Mouse (Mus musculus): Measurements from ENCODE around the gene Zic1. TPM values are rescaled to one million over a fixed set of nuclear protein-coding genes. Genes with fewer than 3 reads are reported as not detected.

The Zic1 gene
- polyA plus RNA-seq, 1 experiment from 2014 or later: not detected

DNA sequence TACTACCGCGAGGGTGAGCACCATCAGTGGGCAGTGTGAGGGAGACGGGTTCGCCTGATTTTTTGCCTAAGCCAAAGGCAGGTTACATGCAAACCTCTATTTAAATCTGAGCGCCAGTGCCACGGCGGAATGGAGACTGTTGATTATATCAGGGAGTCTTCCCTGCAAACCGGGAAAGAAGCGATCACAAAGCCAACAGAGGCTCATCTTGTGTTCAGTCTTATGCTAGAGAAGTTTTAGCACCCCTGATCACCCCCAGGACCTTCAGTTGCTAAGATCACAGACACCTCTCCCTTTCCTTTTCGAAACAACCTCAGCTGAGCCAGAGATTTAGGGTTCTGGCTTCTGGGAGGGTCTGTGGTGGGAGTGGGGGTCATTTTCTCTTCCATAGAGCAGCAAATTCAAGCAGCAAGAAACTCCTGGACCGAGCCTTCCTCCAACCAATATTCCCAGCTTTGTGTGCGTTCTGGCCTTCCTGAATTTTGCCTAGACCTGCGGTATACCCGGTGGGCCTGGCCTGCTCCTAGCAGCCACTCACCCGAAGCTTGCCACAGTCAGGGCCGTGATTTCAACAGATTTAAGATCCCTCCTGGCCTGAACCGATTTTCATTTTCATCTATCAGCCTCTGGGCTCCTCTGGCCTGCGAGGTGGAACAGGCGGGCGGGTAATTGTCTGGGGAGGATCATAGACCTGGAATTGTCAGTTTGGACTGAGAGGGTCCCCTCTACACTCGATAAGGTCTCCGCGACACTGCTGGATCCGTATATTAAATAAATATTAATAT, 17.1 kb upstream of the Zic1 start:
- Histone ChIP-seq H3K9me3 (replicated peaks) (no peaks in the 10 kb centered on the region), H3K4me2 (no peak overlapping the region), H3K4me3 (replicated peaks) (no peak overlapping the region), H3K27me3 (peaks cover 100% of the 10 kb centered on the region), H3K27ac (no peak overlapping the region), H3K36me3 (no peaks in the 10 kb centered on the region), H3K4me1 (peaks cover 9% of the 10 kb centered on the region), H3K9ac (no peak overlapping the region)
- ATAC-seq (replicated peaks; ENCODE audit: low FRiP score): no peak
- 1% methylated on average over 24 of the region's 24 CpGs for WGBS

DNA sequence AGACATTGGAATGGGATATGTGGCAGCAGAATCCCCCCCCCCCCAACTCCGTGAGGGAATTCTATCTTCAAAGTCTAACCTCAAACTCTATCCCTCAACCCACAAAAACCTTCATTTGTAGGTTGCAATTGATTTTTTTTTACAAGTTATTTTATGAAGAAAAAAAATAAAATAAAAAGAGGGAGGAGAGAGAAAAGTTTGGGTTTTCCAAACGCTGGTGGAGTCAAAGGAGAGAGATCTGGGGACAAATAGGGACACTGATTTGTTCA, 16.4 kb upstream of the Zic1 start:
- H3K36me3 ChIP-seq: no peaks in the 10 kb centered on the region
- peak overlapping the region; percentile 52; the same call in 1 of the 2 replicates for H3K4me3 ChIP-seq (replicated peaks)
- no peak overlapping the region for H3K27ac ChIP-seq
- peaks cover 100% of the 10 kb centered on the region for H3K27me3 ChIP-seq
- ATAC-seq (replicated peaks; ENCODE audit: low FRiP score): no peak
- H3K9me3 ChIP-seq (replicated peaks): no peaks in the 10 kb centered on the region
- peak overlapping the region; percentile 89 for H3K4me2 ChIP-seq
- peaks cover 9% of the 10 kb centered on the region for H3K4me1 ChIP-seq
- 1% methylated on average over 2 of the region's 2 CpGs for WGBS
- no peak overlapping the region for H3K9ac ChIP-seq

DNA sequence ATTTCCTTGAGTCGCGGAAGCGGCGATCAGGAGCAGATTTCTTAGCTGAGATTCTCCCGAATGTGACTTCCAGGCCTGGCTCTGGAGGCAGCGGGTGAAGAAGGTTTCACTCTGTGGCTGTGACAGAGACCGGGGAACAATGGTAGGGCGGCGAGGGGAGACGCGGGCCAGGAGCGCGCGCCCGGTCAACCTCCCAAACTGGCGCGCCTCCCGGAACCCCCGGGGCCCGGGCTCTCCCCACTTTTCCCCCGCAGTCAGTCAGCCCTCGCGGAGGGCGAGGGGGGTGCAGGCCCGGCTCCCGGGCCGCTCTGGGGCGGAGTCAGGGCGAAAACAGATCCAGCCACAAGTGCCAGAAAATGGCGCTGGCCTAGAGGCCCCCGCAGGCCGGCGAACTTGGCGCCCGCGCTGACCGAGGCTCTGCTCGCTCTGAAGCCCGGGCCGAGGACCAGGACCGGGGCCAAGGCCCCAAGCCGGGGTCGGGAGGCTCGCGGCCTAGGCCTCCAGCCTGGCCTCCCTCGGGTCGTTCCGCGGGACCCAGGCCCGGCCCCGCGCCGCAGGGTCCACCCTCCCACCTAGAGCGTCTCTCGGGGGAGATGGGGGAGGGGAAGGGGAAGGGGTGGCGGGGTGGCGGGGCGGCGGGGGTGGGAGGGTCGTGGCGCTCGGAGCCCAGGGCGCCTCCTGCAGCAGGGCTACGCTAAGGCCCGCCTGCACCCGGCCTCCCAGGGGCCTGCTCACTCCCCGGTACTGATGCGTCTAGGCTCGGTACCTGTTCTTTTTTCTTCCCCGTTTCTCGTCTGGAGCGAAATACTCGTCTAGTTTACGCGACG, 15.9 kb upstream of the Zic1 start:
- under 1% methylated on average over 73 of the region's 76 CpGs for WGBS
- Histone ChIP-seq H3K9me3 (replicated peaks) (no peaks in the 10 kb centered on the region), H3K9ac (peak overlapping the region; percentile 21), H3K27ac (no peak overlapping the region), H3K4me1 (peaks cover 9% of the 10 kb centered on the region), H3K36me3 (no peaks in the 10 kb centered on the region), H3K4me3 (replicated peaks) (peak overlapping the region; percentile 52), H3K4me2 (peak overlapping the region; percentile 89), H3K27me3 (peaks cover 100% of the 10 kb centered on the region)
- ATAC-seq (replicated peaks; ENCODE audit: low FRiP score): peak; percentile 73

DNA sequence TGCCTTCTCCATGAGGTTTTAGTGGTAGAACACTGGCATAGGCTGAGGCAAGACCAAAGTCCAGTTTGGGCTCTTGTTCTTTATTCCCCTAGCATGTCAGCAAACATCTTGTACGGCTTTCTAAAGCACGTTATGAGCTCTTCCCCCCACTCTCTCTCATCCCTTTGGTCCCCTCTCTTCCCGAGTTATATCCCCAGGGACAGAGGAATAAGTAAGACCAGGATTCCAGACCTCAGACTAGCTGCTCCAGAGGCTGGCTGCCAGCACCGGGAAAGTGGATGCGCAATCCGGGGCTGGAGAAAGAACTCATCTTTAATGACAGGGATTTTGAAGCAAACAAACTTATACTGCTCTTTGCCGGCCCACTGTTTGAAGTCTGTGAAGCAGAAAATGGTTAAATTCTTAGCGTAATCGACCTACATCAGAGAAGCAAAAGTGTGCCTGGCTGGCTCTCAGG, 14.9 kb upstream of the Zic1 start:
- Histone ChIP-seq H3K9ac (no peak overlapping the region), H3K9me3 (replicated peaks) (no peaks in the 10 kb centered on the region), H3K4me3 (replicated peaks) (no peak overlapping the region), H3K27ac (no peak overlapping the region), H3K4me2 (no peak overlapping the region), H3K4me1 (peaks cover 9% of the 10 kb centered on the region), H3K36me3 (no peaks in the 10 kb centered on the region), H3K27me3 (peaks cover 100% of the 10 kb centered on the region)
- ATAC-seq (replicated peaks; ENCODE audit: low FRiP score): no peak
- under 1% methylated on average over 9 of the region's 9 CpGs for WGBS

DNA sequence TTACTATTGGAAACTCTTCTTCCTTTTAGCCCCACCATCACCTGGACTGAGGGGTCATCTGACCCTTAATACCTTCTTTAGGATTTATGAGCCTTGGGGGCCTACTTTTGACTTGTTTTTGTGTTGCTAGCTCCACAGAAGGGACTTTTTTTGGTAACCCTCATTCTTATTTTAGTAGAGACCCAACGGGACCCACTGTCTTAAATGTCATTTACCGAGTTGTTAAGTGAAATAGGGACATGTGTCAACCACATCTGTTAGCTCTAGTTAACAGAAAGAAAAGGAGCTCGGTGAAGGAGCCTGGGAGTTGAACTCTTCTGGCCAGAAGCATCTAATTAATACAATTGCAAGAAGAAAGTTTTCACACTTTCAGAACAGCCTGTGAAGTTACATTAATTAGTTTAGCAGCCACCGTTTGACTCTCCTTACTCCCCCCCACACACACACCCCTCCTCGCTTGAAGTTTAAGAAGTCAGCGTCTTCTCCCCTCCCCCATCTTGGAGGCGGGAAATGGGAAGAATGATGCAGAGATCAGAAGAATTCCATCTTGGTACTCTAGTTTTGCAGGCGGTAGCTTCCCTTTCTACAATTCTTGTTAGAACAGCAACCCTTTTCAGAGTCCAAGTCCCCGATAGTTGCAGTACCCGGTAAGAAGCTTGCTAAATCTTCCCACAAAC, 14.3 kb upstream of the Zic1 start:
- H3K9ac ChIP-seq: no peak overlapping the region
- H3K27me3 ChIP-seq: peaks cover 100% of the 10 kb centered on the region
- no peak overlapping the region for H3K4me2 ChIP-seq
- ATAC-seq (replicated peaks; ENCODE audit: low FRiP score): no peak
- 2% methylated on average over 10 of the region's 10 CpGs for WGBS
- H3K9me3 ChIP-seq (replicated peaks): no peaks in the 10 kb centered on the region
- no peaks in the 10 kb centered on the region for H3K36me3 ChIP-seq
- no peak overlapping the region for H3K4me3 ChIP-seq (replicated peaks)
- H3K27ac ChIP-seq: no peak overlapping the region
- peaks cover 9% of the 10 kb centered on the region for H3K4me1 ChIP-seq

DNA sequence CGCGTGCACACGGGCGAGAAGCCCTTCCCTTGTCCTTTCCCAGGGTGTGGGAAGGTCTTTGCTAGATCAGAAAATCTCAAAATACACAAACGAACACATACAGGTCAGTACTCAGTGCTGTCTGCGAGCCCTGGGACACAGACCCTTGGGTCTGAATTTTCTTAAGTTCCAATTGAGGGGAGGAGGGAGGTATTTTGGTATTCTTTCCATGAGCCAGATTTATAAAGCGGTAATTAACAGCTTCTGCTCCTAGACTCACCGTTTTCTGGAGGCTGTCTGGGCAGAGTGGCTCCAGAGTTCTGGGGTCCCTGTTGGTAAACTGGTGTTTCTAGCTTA, 13.7 kb upstream of the Zic1 start:
- under 1% methylated on average over 8 of the region's 8 CpGs for WGBS
- H3K4me2 ChIP-seq: no peak overlapping the region
- H3K36me3 ChIP-seq: no peaks in the 10 kb centered on the region
- H3K9ac ChIP-seq: no peak overlapping the region
- no peak for ATAC-seq (replicated peaks; ENCODE audit: low FRiP score)
- peaks cover 100% of the 10 kb centered on the region for H3K27me3 ChIP-seq
- peaks cover 9% of the 10 kb centered on the region for H3K4me1 ChIP-seq
- no peak overlapping the region for H3K27ac ChIP-seq
- no peaks in the 10 kb centered on the region for H3K9me3 ChIP-seq (replicated peaks)
- no peak overlapping the region for H3K4me3 ChIP-seq (replicated peaks)

DNA sequence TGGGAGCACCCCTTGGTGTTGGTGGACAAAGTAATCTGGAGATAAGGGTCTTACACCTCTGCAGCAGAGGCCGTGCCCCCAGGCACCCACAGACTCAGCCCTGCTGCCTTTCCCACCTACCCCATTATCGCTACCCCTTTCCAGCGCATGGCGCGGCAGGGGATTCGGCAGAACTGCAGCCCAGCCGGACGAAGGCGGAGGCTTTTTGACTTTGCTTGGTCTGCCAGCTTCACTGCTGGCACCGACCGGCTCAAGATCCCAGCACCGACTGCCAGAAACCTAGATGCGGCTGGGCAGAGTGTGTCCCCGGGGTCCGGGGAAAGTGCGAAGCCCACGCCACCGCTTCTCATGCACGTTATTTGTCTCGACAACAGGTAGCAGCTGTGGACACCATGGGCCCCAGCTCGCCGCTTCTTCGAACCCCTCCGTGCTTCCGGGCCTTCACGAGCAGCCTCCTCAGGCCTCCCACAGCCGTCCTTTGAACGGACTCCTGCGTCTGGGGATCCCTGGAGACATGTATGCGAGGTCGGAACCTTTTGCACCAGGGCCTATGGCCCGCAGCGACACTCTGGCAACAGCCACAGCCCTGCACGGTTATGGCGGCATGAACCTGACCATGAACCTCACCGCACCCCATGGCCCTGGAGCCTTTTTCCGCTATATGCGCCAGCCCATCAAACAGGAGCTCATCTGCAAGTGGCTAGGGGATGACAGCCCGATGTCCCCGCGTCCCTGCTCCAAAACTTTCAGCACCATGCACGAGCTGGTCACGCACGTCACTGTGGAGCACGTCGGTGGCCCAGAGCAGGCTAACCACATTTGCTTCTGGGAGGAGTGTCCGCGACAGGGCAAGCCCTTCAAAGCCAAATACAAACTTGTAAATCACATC, 13.0 kb upstream of the Zic1 start:
- Histone ChIP-seq H3K27ac (no peak overlapping the region), H3K36me3 (no peaks in the 10 kb centered on the region), H3K9ac (no peak overlapping the region), H3K4me3 (replicated peaks) (no peak overlapping the region), H3K9me3 (replicated peaks) (no peaks in the 10 kb centered on the region), H3K27me3 (peaks cover 100% of the 10 kb centered on the region), H3K4me1 (peaks cover 9% of the 10 kb centered on the region), H3K4me2 (no peak overlapping the region)
- ATAC-seq (replicated peaks; ENCODE audit: low FRiP score): no peak
- 1% methylated on average over 48 of the region's 48 CpGs for WGBS

DNA sequence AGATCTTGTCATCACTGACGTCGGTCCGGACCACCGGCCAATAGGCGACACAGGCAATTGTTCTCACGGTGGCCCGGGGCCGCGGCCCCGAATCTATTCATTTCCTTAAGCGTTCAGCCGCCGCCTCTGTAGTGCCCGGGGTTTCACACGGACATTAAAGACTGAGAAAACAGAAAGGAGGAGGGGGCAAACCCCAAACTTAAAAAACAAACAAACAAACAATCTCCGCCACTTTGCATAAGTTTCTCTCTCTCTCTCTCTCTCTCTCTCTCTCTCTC, 12.2 kb upstream of the Zic1 start:
- 2% methylated on average over 16 of the region's 16 CpGs for WGBS
- H3K4me2 ChIP-seq: no peak overlapping the region
- H3K4me3 ChIP-seq (replicated peaks): no peak overlapping the region
- H3K27me3 ChIP-seq: peaks cover 98% of the 10 kb centered on the region
- H3K9me3 ChIP-seq (replicated peaks): no peaks in the 10 kb centered on the region
- ATAC-seq (replicated peaks; ENCODE audit: low FRiP score): no peak
- no peak overlapping the region for H3K27ac ChIP-seq
- no peak overlapping the region for H3K9ac ChIP-seq
- H3K36me3 ChIP-seq: no peaks in the 10 kb centered on the region
- peaks cover 9% of the 10 kb centered on the region for H3K4me1 ChIP-seq

DNA sequence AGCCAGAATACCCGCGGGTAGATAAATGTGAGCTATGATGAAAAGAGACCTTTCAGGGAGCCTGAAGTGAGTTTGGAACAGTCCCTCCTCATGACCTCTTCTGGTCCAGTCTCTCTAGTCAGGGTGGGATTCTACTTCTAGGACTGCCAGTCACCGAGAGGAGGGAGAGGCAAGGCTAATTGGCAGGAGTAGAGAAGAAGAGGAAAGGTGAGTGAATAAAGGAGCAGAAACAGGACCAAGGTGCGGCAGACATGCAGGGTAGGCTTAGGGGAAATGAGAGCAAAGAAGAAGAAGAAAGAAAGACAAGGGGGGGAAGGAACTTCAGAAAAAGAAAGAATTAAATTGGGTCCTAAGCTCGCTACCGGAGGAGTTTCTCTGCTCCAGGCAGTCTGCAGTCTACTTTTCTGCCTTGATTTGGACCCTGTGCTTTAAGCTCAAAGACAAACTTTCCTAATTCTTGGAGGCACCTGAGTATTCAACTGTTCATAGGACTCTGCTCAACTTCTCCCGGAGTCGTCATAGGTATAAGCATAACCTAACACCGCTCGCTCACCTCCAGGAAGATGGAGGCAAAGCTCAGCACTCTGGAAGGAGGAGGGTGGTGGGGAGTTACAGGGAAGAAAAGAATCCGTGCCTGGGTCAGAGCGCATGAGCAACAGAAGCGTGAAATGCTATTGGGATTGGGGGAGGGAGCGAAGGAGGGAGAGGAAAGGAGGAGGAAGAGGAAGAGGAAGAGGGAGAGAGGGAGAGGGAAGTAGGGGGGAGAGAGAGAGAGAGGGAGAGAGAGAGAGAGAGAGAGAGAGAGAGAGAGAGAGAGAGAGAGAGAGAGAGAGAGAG, 11.6 kb upstream of the Zic1 start:
- Histone ChIP-seq H3K36me3 (no peaks in the 10 kb centered on the region), H3K4me2 (no peak overlapping the region), H3K27me3 (peaks cover 98% of the 10 kb centered on the region), H3K4me3 (replicated peaks) (no peak overlapping the region), H3K9me3 (replicated peaks) (no peaks in the 10 kb centered on the region), H3K4me1 (peaks cover 9% of the 10 kb centered on the region), H3K9ac (no peak overlapping the region), H3K27ac (no peak overlapping the region)
- no peak for ATAC-seq (replicated peaks; ENCODE audit: low FRiP score)
- 2% methylated on average over 14 of the region's 14 CpGs for WGBS

DNA sequence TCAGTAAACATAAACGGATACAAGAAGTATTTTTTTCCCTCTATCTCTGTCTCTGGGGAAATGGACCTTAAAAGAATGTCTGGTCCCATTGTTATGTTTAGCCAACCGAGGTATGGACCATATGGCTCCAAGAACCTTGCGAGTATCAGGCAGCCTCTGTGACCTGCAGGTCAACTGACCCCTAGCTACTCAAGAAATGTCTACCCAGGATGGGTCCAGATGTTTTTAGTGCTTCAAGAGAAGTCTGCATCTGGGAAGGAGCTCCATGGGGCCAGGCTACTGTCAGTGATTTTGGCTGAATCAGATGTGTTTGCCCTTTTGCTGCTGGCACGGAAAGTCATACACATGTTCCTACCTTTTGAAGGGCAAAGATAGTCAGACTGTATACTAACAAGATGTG, 9.1 kb upstream of the Zic1 start:
- Histone ChIP-seq H3K9me3 (replicated peaks) (no peaks in the 10 kb centered on the region), H3K36me3 (no peaks in the 10 kb centered on the region), H3K27me3 (peaks cover 98% of the 10 kb centered on the region), H3K9ac (no peak overlapping the region), H3K27ac (no peak overlapping the region), H3K4me1 (no peaks in the 10 kb centered on the region), H3K4me3 (replicated peaks) (no peak overlapping the region), H3K4me2 (no peak overlapping the region)
- ATAC-seq (replicated peaks; ENCODE audit: low FRiP score): no peak
- 4% methylated on average over 4 of the region's 4 CpGs for WGBS
